Mouse (Mus musculus) forebrain, embryonic 13.5 days (tissue): ENCODE measurements at regions not wholly inside any gene's neighbourhood (a gene's known extent, or its start where the extent isn't known, plus 50 kb on each side); places are given as distances from the start of the nearest gene placed in this dataset.

Experiments used
- ATAC-seq: fragments of 200-750 bp; cut with Nextera tagmentation; 2 replicates; pipeline ENCODE4 v1.8.0; 2017
- H3K27ac ChIP-seq: fragments of 300-500 bp; sonication (generic); 2 replicates; pipeline ENCODE4 v1.5.1; 2015; ENCODE audit warnings: inconsistent platforms, mild to moderate bottlenecking, moderate library complexity
- H3K27me3 ChIP-seq: fragments of 300-500 bp; sonication (generic); 2 replicates; pipeline ENCODE4 v1.6.1; 2015; ENCODE audit warnings: mild to moderate bottlenecking, inconsistent platforms
- H3K36me3 ChIP-seq: fragments of 300-500 bp; sonication (generic); 2 replicates; pipeline ENCODE4 v1.6.1; 2015; ENCODE audit warnings: mild to moderate bottlenecking, inconsistent platforms; ENCODE audit not compliant: poor library complexity, severe bottlenecking
- H3K4me1 ChIP-seq: fragments of 300-500 bp; sonication (generic); 2 replicates; pipeline ENCODE4 v1.6.1; 2015; ENCODE audit warnings: inconsistent platforms
- H3K4me2 ChIP-seq: fragments of 300-500 bp; sonication (generic); 2 replicates; pipeline ENCODE4 v1.6.1; 2015; ENCODE audit warnings: inconsistent platforms, mild to moderate bottlenecking, moderate library complexity
- H3K4me3 ChIP-seq: fragments of 300-500 bp; sonication (generic); 2 replicates; pipeline ENCODE4 v1.5.1; 2015; ENCODE audit warnings: mild to moderate bottlenecking, inconsistent platforms
- H3K9ac ChIP-seq: fragments of 300-500 bp; sonication (generic); 2 replicates; pipeline ENCODE4 v1.6.1; 2015; ENCODE audit warnings: mild to moderate bottlenecking, inconsistent platforms
- H3K9me3 ChIP-seq: fragments of 300-500 bp; sonication (generic); replicated peaks from 2 replicates; pipeline ENCODE4 v1.6.1; 2016; ENCODE audit warnings: inconsistent platforms
- WGBS: fragments of 180-500 bp; shearing (Covaris S2); methylation state at CpG from one replicate; pipeline ENCODE4 v1.1.7; 2015; 5-methylcytosine and 5-hydroxymethylcytosine counted together

GRCm38 (mm10) chr12:16131028-16131739, 314.5 kb upstream of the Trib2 start:
- WGBS, result 73% methylated on average over 2 of the region's 2 CpGs
- H3K4me1 ChIP-seq, result no peaks in the 10 kb centered on the region
- H3K27me3 ChIP-seq, result no peaks in the 10 kb centered on the region
- H3K9me3 ChIP-seq, result no peaks in the 10 kb centered on the region
- no peak overlapping the region for H3K4me2 ChIP-seq
- no peaks in the 10 kb centered on the region for H3K36me3 ChIP-seq
- no peak overlapping the region for H3K9ac ChIP-seq
- ATAC-seq, result no peak
- no peak overlapping the region for H3K27ac ChIP-seq
- H3K4me3 ChIP-seq, result no peak overlapping the region

DNA sequence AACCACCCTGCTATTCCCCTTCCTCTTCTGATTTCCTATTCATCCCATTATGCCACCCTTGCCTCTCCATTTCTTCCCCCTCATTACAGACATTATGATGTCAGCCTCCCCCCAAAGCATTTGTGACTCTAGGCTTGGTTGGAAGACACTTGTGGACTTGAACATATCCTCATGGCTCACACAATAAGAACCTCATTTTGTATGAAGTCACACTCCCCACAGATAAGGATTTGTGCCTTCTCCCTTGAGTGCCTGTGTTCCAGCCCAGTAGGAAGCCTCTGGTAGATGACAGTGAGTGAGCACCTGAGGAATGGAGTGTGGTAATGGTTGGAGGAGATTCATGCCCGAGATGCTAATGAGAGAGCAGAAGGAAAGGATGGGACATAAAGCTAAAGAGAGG, 313.9 kb upstream of the Trib2 start:
- no peak overlapping the region for H3K9ac ChIP-seq
- 72% methylated on average over 1 of the region's 1 CpGs for WGBS
- H3K9me3 ChIP-seq, result no peaks in the 10 kb centered on the region
- no peak for ATAC-seq
- H3K4me2 ChIP-seq, result no peak overlapping the region
- no peaks in the 10 kb centered on the region for H3K36me3 ChIP-seq
- H3K4me1 ChIP-seq, result no peaks in the 10 kb centered on the region
- H3K27ac ChIP-seq, result no peak overlapping the region
- no peaks in the 10 kb centered on the region for H3K27me3 ChIP-seq
- no peak overlapping the region for H3K4me3 ChIP-seq

- H3K4me3 ChIP-seq, result no peak overlapping the region
- H3K4me1 ChIP-seq, result no peaks in the 10 kb centered on the region
- no peaks in the 10 kb centered on the region for H3K27me3 ChIP-seq
- ATAC-seq, result no peak
- H3K9me3 ChIP-seq, result no peaks in the 10 kb centered on the region
- H3K4me2 ChIP-seq, result no peak overlapping the region
- H3K9ac ChIP-seq, result no peak overlapping the region
- no peak overlapping the region for H3K27ac ChIP-seq
- 97% methylated on average over 3 of the region's 3 CpGs for WGBS
- no peaks in the 10 kb centered on the region for H3K36me3 ChIP-seq
Observed at GRCm38 (mm10) chr12:16129923-16130322, 313.2 kb upstream of the Trib2 start.

DNA sequence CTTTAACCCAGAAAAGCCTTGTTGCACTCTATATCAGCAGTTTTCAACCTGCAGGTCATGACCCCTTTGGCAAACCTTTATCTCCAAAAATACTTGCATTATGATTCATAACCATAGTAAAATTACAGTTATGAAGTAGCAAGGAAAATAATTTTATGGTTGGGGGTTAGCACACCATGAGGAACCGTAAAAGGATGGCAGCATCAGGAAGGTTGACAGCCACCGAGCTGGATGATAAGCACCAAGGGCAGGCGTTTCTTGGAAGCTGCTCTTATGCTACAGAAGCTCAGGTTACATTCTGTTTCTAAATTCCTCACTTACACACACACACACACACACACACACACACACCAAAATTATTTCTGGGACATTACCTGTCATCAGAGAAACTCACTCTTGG, 312.5 kb upstream of the Trib2 start:
- H3K4me2 ChIP-seq, result no peak overlapping the region
- H3K27ac ChIP-seq, result no peak overlapping the region
- no peaks in the 10 kb centered on the region for H3K36me3 ChIP-seq
- H3K9me3 ChIP-seq, result no peaks in the 10 kb centered on the region
- WGBS, result 82% methylated on average over 3 of the region's 3 CpGs
- ATAC-seq, result no peak
- no peak overlapping the region for H3K4me3 ChIP-seq
- H3K27me3 ChIP-seq, result no peaks in the 10 kb centered on the region
- no peaks in the 10 kb centered on the region for H3K4me1 ChIP-seq
- H3K9ac ChIP-seq, result no peak overlapping the region

DNA sequence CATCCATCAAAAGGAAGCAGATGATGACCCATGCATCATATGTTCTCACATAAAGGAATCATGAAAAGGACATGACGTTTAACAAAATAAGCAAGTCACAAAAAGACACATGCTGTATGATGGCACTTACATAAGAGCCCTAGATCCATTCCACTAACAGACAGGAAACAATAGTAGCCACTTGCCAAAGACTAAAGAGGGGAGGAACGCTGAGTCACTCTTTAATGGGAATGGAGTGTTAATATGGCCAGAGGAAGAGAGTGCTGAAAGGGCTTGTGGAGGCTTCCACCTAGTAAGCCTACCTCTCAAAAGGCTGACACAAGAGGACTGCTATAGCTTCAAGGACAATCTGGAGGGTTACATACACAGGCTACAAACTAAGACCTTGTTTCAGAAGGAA, 308.2 kb upstream of the Trib2 start:
- H3K36me3 ChIP-seq, result no peaks in the 10 kb centered on the region
- no peak overlapping the region for H3K4me3 ChIP-seq
- 81% methylated on average over 2 of the region's 2 CpGs for WGBS
- H3K9ac ChIP-seq, result no peak overlapping the region
- H3K27ac ChIP-seq, result no peak overlapping the region
- H3K4me2 ChIP-seq, result no peak overlapping the region
- H3K9me3 ChIP-seq, result no peaks in the 10 kb centered on the region
- H3K27me3 ChIP-seq, result no peaks in the 10 kb centered on the region
- no peak for ATAC-seq
- no peaks in the 10 kb centered on the region for H3K4me1 ChIP-seq

GRCm38 (mm10) chr12:16122353-16123127, 305.8 kb upstream of the Trib2 start:
- Histone ChIP-seq H3K9me3 (no peaks in the 10 kb centered on the region), H3K4me3 (no peak overlapping the region), H3K4me1 (no peaks in the 10 kb centered on the region), H3K27me3 (no peaks in the 10 kb centered on the region), H3K36me3 (no peaks in the 10 kb centered on the region), H3K27ac (no peak overlapping the region), H3K4me2 (no peak overlapping the region), H3K9ac (no peak overlapping the region)
- 58% methylated on average over 2 of the region's 2 CpGs for WGBS
- no peak for ATAC-seq

DNA sequence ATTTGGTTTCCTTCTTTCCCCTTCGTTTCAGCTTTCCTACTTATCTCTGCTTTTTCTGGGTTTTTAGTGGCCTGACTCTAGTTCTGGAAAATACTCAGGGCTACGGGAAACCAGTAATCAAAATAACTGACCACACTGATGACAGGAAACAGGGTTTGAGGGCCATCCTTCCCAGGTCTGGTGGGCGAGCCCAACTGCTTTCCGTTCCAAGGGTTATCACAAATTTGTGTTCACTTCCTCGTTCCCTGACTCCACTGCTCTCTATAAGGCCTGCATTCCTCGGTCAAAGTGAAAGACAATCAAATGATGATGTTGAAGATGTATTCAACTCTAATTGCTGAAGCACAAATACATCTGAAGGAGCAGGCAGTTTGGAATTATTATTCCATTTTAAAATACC, 305.1 kb upstream of the Trib2 start:
- ATAC-seq, result no peak
- no peak overlapping the region for H3K4me2 ChIP-seq
- WGBS, result 85% methylated on average over 6 of the region's 6 CpGs

GRCm38 (mm10) chr12:16118710-16119109, 302.0 kb upstream of the Trib2 start:
- Histone ChIP-seq H3K9me3 (no peaks in the 10 kb centered on the region), H3K27ac (no peak overlapping the region), H3K27me3 (no peaks in the 10 kb centered on the region), H3K36me3 (no peaks in the 10 kb centered on the region), H3K9ac (no peak overlapping the region), H3K4me3 (no peak overlapping the region), H3K4me2 (no peak overlapping the region), H3K4me1 (no peaks in the 10 kb centered on the region)
- no peak for ATAC-seq

More for the DNA sequence above, 305.1 kb upstream of the Trib2 start:
- Histone ChIP-seq H3K9me3 (no peaks in the 10 kb centered on the region), H3K4me1 (no peaks in the 10 kb centered on the region), H3K36me3 (no peaks in the 10 kb centered on the region), H3K9ac (no peak overlapping the region), H3K27me3 (no peaks in the 10 kb centered on the region), H3K27ac (no peak overlapping the region), H3K4me3 (no peak overlapping the region)

- Histone ChIP-seq H3K27ac (no peak overlapping the region), H3K4me3 (no peak overlapping the region), H3K4me1 (no peaks in the 10 kb centered on the region), H3K36me3 (no peaks in the 10 kb centered on the region), H3K4me2 (no peak overlapping the region), H3K9ac (no peak overlapping the region), H3K27me3 (no peaks in the 10 kb centered on the region), H3K9me3 (no peaks in the 10 kb centered on the region)
- no peak for ATAC-seq
- 60% methylated on average over 7 of the region's 7 CpGs for WGBS
Observed at GRCm38 (mm10) chr12:16106946-16107345, 290.2 kb upstream of the Trib2 start.

DNA sequence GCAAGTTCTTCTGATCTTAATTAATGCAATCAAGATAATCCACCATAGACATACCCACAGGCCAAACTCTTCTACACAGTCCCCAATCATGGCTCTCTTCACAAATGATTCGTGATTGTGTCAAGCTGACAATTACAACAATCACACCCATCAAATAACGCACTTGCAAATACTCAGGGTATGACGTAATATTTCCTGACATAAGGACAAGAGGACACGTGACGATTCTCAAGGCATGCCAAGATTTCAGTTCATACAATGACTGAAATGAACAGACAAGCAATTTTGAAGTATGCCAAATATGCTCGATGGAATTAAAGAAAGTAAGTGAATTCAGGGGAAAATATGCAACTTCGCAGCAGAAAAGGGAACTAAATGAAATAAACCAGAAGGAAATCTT, 282.1 kb upstream of the Trib2 start:
- Histone ChIP-seq H3K36me3 (no peaks in the 10 kb centered on the region), H3K27ac (no peak overlapping the region), H3K4me3 (no peak overlapping the region), H3K9me3 (no peaks in the 10 kb centered on the region), H3K27me3 (no peaks in the 10 kb centered on the region), H3K9ac (no peak overlapping the region), H3K4me2 (no peak overlapping the region), H3K4me1 (no peaks in the 10 kb centered on the region)
- ATAC-seq, result no peak
- 91% methylated on average over 7 of the region's 7 CpGs for WGBS

GRCm38 (mm10) chr12:16092643-16093042, 275.9 kb upstream of the Trib2 start:
- 89% methylated on average over 3 of the region's 3 CpGs for WGBS
- H3K36me3 ChIP-seq, result no peaks in the 10 kb centered on the region
- H3K9me3 ChIP-seq, result no peaks in the 10 kb centered on the region
- H3K9ac ChIP-seq, result no peak overlapping the region
- no peak overlapping the region for H3K27ac ChIP-seq
- peaks cover 8% of the 10 kb centered on the region; the same call in 1 of the 2 replicates for H3K4me1 ChIP-seq
- H3K27me3 ChIP-seq, result no peaks in the 10 kb centered on the region
- H3K4me2 ChIP-seq, result no peak overlapping the region
- no peak overlapping the region for H3K4me3 ChIP-seq
- ATAC-seq, result no peak

- H3K9me3 ChIP-seq, result no peaks in the 10 kb centered on the region
- H3K4me2 ChIP-seq, result no peak overlapping the region
- no peaks in the 10 kb centered on the region for H3K36me3 ChIP-seq
- 2% methylated on average over 6 of the region's 6 CpGs for WGBS
- H3K9ac ChIP-seq, result no peak overlapping the region
- H3K27me3 ChIP-seq, result no peaks in the 10 kb centered on the region
- no peak overlapping the region for H3K4me3 ChIP-seq
- peak; percentile 50; the same call in 1 of the 2 replicates for ATAC-seq
- H3K27ac ChIP-seq, result no peak overlapping the region
- peaks cover 8% of the 10 kb centered on the region; the same call in 1 of the 2 replicates for H3K4me1 ChIP-seq
Observed at GRCm38 (mm10) chr12:16091336-16091735, 274.6 kb upstream of the Trib2 start.
